8 mouse cellular contexts compared by ENCODE assay signal in genomic region chr19:32485681-32486105, GRCm38 (mm10). TPM values are rescaled to one million over a fixed set of nuclear protein-coding genes. Genes with fewer than 3 reads are reported as not detected.
A peak's percentile ranks its signal among the peaks of the same experiment; 100 is the strongest.
DNase-seq lines count a peak whose midpoint lies in the region; ATAC-seq and TF ChIP-seq lines count a peak whose summit lies in the region.

Gene Minpp1, plus strand, starts transcription at chr19:32485769.

- H3K9me3 ChIP-seq in ES-Bruce4 (replicated peaks; ENCODE audit: control insufficient read depth, insufficient read depth, low read length, poor library complexity, severe bottlenecking): no peaks in the 10 kb centered on the region
- no peaks in the 10 kb centered on the region for H3K9me3 ChIP-seq in forebrain, embryonic 13.5 days (replicated peaks)
- no peaks in the 10 kb centered on the region for H3K9me3 ChIP-seq in heart, postnatal 0 days (replicated peaks; ENCODE audit: control insufficient read depth, low read length)
- no peaks in the 10 kb centered on the region for H3K9me3 ChIP-seq in neural tube, embryonic 15.5 days (replicated peaks)

- peak; percentile 79 for DNase-seq in c-Kit-positive CD71-positive TER-119-positive erythroid progenitor cells, embryonic 14.5 days (ENCODE audit: low spot score)
- DNase-seq in heart, postnatal 0 days (ENCODE audit: low spot score): peak; percentile 73
- peak; percentile 89 to 93 for DNase-seq in kidney, postnatal 4 days
- peak; percentile 78 to 82 for DNase-seq in lung, adult 18-20 months
- DNase-seq in testis, postnatal 14 days (ENCODE audit: low spot score): peak; percentile 86

- H3K36me3 ChIP-seq in ES-Bruce4 (ENCODE audit: control insufficient read depth, insufficient read depth, low read length, poor library complexity, severe bottlenecking): no peaks in the 10 kb centered on the region
- no peaks in the 10 kb centered on the region for H3K36me3 ChIP-seq in forebrain, embryonic 13.5 days (ENCODE audit: poor library complexity, severe bottlenecking)
- no peaks in the 10 kb centered on the region for H3K36me3 ChIP-seq in heart, postnatal 0 days (replicated peaks; ENCODE audit: control insufficient read depth, insufficient read depth, low read length)
- H3K36me3 ChIP-seq in neural tube, embryonic 15.5 days: no peaks in the 10 kb centered on the region

- no peak for TF ChIP-seq CTCF in ES-Bruce4 (IDR thresholded peaks at IDR 0.05; ENCODE audit: low read depth, low read length)
- no peak for TF ChIP-seq CTCF in heart, postnatal 0 days (IDR thresholded peaks at IDR 0.05; ENCODE audit: low read depth)

- H3K4me1 ChIP-seq in ES-Bruce4 (ENCODE audit: control insufficient read depth, insufficient read depth, low read length): no peaks in the 10 kb centered on the region
- peaks cover 23% of the 10 kb centered on the region for H3K4me1 ChIP-seq in forebrain, embryonic 13.5 days
- peaks cover 7% of the 10 kb centered on the region for H3K4me1 ChIP-seq in heart, postnatal 0 days (ENCODE audit: control insufficient read depth, insufficient read depth)
- H3K4me1 ChIP-seq in neural tube, embryonic 15.5 days: peaks cover 33% of the 10 kb centered on the region

- peak; percentile 96 for ATAC-seq in forebrain, embryonic 13.5 days
- ATAC-seq in heart, postnatal 0 days (ENCODE audit: insufficient read depth, low read depth): peak; percentile 92
- peak; percentile 97 for ATAC-seq in neural tube, embryonic 15.5 days (ENCODE audit: low FRiP score)

- WGBS in forebrain, embryonic 13.5 days: under 1% methylated on average over 61 of the region's 64 CpGs
- under 1% methylated on average over 64 of the region's 64 CpGs for WGBS in heart, postnatal 0 days
- under 1% methylated on average over 64 of the region's 64 CpGs for WGBS in neural tube, embryonic 15.5 days

- no peak within 1 kb of the TSS for H3K27ac ChIP-seq in ES-Bruce4 (ENCODE audit: insufficient read depth, low read length)
- H3K27ac ChIP-seq in forebrain, embryonic 13.5 days: peak within 1 kb of the TSS; percentile 90
- H3K27ac ChIP-seq in heart, postnatal 0 days (ENCODE audit: low read depth): peak within 1 kb of the TSS; percentile 85
- peak within 1 kb of the TSS; percentile 88 for H3K27ac ChIP-seq in neural tube, embryonic 15.5 days (replicated peaks)

- peak within 1 kb of the TSS; percentile 79 for H3K4me2 ChIP-seq in forebrain, embryonic 13.5 days
- peak within 1 kb of the TSS; percentile 75 for H3K4me2 ChIP-seq in heart, postnatal 0 days (ENCODE audit: low read depth, low read length)
- peak within 1 kb of the TSS; percentile 86 for H3K4me2 ChIP-seq in neural tube, embryonic 15.5 days

- H3K4me3 ChIP-seq in ES-Bruce4 (ENCODE audit: low read depth, low read length): peak within 1 kb of the TSS; percentile 85
- peak within 1 kb of the TSS; percentile 75 for H3K4me3 ChIP-seq in forebrain, embryonic 13.5 days
- peak within 1 kb of the TSS; percentile 77 for H3K4me3 ChIP-seq in heart, postnatal 0 days (ENCODE audit: low read depth, low read length)
- H3K4me3 ChIP-seq in neural tube, embryonic 15.5 days (replicated peaks): peak within 1 kb of the TSS; percentile 84

- no peak for TF ChIP-seq POLR2A in ES-Bruce4 (IDR thresholded peaks at IDR 0.05; ENCODE audit: insufficient read depth, low read length)

- no peaks in the 10 kb centered on the region; the same call in 1 of the 2 replicates for H3K27me3 ChIP-seq in ES-Bruce4 (ENCODE audit: control insufficient read depth, insufficient read depth, low read length, poor library complexity, severe bottlenecking)
- no peaks in the 10 kb centered on the region for H3K27me3 ChIP-seq in forebrain, embryonic 13.5 days
- no peaks in the 10 kb centered on the region for H3K27me3 ChIP-seq in heart, postnatal 0 days (ENCODE audit: control insufficient read depth, insufficient read depth, low read length)
- H3K27me3 ChIP-seq in neural tube, embryonic 15.5 days (replicated peaks): no peaks in the 10 kb centered on the region

- H3K9ac ChIP-seq in ES-Bruce4 (ENCODE audit: low read depth, poor library complexity, severe bottlenecking): peak within 1 kb of the TSS; percentile 58
- H3K9ac ChIP-seq in forebrain, embryonic 13.5 days: peak within 1 kb of the TSS; percentile 78
- peak within 1 kb of the TSS; percentile 75 for H3K9ac ChIP-seq in heart, postnatal 0 days (replicated peaks; ENCODE audit: low read depth, low read length)
- peak within 1 kb of the TSS; percentile 79 for H3K9ac ChIP-seq in neural tube, embryonic 15.5 days (replicated peaks)

- no peak for TF ChIP-seq EP300 in ES-Bruce4 (IDR thresholded peaks at IDR 0.05; ENCODE audit: insufficient read depth, low read depth, low read length)
- no peak for TF ChIP-seq EP300 in heart, postnatal 0 days (IDR thresholded peaks at IDR 0.05; ENCODE audit: low read depth)

RNA-seq across cellular contexts. Expression of gene Minpp1, which starts in this region (rescaled TPM):
- polyA plus RNA-seq in ES-Bruce4 (2011; ENCODE audit: insufficient read depth, insufficient read length, low read depth, missing spikeins): 38.8 and 40.0 TPM in 2 replicates
- 38.6 and 43.6 TPM in 2 replicates for polyA plus RNA-seq in forebrain, embryonic 13.5 days (2015; fragmentation: Nextera tagmentation; extraction: Ambion mirVana)
- total RNA-seq in heart, postnatal 0 days (2014; rRNA removed; ENCODE audit: low replicate concordance): 66.2 and 84.1 TPM in 2 replicates
- 29.3 and 29.7 TPM in 2 replicates for polyA plus RNA-seq in heart, postnatal 0 days (2015; fragmentation: Nextera tagmentation; extraction: Ambion mirVana)
- polyA plus RNA-seq in neural tube, embryonic 15.5 days (2015; fragmentation: Nextera tagmentation; extraction: Ambion mirVana): 58.4 and 62.0 TPM in 2 replicates
